Mouse (Mus musculus): Measurements from ENCODE around the gene Anapc15-ps. TPM values are rescaled to one million over a fixed set of nuclear protein-coding genes. Genes with fewer than 3 reads are reported as not detected.

The Anapc15-ps gene
- polyA plus RNA-seq, 1 experiment: not detected

DNA sequence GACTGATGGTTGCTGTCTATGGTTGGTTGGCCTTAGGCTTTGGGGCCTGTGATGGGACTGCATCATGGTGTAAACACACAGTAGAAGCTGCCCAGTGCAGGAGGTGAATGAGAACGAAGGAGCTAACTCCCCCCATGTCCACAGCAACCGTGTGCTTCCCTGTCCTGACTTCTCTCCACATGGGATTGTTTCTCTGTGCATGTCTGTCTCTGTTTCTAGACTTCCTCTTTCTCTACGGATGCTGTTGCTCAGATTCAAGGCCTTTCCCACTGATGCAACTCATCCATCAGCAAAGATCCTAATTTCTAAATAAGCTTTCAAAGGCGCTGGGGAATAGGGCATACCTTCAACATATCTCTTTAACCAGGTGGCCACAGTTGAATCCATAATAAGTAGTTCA, 3.4 kb downstream of the Anapc15-ps start:
- DNase-seq (ENCODE audit: low read depth): no peak

DNA sequence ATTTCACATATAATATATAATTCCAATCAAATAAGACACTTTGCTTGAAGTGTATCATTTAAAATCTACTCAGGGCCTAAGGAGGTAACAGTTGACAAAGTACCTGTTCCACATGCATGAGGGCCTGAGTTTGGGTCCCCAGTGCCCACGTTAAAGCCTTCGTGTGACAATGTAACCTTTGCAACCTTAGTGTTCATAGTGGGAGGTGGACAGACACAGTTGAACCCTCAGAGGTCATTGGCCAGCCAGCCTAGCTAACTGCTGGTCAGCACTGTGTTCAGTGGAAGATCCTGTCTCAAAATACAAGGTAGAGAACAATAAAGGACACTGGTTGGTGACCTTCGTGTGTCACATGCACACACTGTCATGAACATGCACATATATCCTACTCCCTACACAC, 4.2 kb downstream of the Anapc15-ps start:
- DNase-seq (ENCODE audit: low read depth): no peak

GRCm38 (mm10) chr10:95667371-95668030, 5.8 kb downstream of the Anapc15-ps start:
- DNase-seq (ENCODE audit: low read depth): no peak

GRCm38 (mm10) chr10:95666791-95667190, 6.5 kb downstream of the Anapc15-ps start:
- no peak for DNase-seq (ENCODE audit: low read depth)

GRCm38 (mm10) chr10:95665426-95665990, 7.7 kb downstream of the Anapc15-ps start:
- DNase-seq (ENCODE audit: low read depth): no peak

- DNase-seq (ENCODE audit: low read depth): no peak
Measured at GRCm38 (mm10) chr10:95664613-95665012, 8.6 kb downstream of the Anapc15-ps start.

DNA sequence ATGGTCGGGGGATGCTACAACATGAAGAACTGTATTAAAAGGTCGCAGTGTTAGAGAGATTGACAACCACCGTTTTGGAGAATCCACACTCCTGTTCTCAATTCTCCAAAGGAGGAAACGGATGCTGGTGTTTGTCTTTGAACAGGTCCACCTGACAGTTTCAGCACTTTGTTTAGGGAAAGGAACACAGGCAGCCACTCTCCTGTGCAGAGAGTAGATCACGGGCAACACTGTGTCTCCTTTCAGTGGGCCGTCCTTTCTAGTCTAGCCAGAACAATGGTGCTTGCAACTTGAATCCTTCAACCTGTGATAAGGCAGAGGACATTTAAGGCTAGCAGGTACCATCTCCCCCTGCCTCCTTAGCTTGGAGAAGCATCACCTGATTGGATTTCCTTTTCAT, 12.9 kb downstream of the Anapc15-ps start:
- DNase-seq (ENCODE audit: low read depth): no peak

DNA sequence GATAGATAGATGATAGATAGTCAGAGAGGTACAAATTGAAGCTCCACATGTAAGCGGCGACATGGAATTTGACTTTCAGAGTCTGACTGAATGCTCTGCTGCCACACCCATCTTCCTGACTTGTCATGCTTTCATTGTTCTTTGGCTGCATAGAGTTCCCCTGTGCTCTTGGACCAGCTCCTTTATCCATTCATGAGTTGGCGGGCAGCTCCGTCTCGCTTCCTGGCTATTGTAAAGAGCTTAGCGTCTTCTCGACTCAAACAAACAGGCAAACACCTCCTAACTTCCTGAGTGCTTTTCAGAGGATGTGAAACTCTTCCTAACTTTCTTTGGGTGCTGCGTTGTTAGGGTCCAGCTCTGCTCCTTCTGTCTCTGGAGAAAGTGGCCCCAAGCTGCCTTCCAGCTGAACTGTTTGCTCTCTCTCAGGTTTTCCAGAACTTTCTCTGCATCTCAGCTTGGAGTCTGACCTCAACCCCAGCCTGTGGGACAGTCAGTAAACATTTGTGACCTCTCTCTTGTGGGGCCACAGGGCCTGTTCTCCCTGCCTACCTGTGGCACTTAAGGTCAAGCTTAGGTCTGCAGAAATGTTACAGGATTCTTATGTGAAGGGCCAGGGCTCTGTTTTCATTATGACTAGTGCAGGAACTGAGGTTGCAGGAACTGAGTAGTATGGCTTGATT, 13.6 kb downstream of the Anapc15-ps start:
- DNase-seq (ENCODE audit: low read depth): no peak

DNA sequence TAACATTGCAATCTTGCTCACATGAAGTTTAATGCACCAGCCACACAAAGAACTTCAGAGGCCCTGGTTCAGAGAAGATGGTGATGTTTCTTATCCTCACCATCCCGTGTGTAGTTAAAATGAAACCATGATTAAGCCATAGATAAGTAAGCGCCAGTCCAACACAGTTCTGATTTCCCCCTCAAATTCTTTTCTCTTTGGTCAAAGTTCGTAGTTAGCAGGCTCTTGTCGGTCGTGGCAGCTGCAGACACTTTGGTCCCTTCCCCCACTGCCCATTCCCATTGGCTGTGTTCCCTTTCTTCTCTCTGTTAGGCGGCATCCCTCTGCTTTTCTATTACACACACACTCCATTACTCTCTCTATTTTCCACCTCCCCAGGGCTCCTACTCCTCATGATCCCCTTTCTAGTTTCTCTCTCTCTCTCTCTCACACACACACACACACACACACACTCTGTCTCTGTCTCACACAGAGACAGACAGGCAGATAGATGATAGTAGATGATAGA, 14.4 kb downstream of the Anapc15-ps start:
- no peak for DNase-seq (ENCODE audit: low read depth)

GRCm38 (mm10) chr10:95656236-95657225, 16.7 kb downstream of the Anapc15-ps start:
- no peak for DNase-seq (ENCODE audit: low read depth)

GRCm38 (mm10) chr10:95652131-95652530, 21.1 kb downstream of the Anapc15-ps start:
- DNase-seq (ENCODE audit: low read depth): no peak

DNA sequence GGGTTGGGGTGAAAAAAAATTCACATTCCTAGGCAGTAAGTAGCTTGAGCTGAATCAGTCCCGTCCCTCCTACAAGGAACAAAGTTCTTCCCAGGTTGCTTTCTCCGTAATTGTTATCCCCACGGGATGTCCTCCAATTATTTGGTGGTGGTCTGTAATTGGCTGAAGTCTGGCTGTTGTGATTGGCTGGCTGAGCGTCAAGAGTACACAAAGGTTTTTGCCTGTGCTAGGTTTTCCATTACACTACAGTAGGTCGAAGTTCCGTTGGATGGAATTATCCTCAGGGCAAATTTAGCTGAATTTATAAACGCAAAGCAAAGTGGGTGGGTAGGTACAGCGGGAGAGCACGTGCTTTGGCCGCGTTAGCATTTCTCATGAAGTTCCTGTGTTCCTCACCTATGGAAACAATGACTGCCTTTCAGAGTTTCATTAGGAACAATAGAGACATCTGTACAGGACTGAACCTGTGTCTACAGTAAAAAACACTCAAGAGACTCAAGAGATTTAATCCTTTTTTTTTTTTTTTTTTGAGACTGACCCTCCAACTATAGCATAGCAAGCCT, 24.8 kb downstream of the Anapc15-ps start:
- DNase-seq (ENCODE audit: low read depth): no peak

DNA sequence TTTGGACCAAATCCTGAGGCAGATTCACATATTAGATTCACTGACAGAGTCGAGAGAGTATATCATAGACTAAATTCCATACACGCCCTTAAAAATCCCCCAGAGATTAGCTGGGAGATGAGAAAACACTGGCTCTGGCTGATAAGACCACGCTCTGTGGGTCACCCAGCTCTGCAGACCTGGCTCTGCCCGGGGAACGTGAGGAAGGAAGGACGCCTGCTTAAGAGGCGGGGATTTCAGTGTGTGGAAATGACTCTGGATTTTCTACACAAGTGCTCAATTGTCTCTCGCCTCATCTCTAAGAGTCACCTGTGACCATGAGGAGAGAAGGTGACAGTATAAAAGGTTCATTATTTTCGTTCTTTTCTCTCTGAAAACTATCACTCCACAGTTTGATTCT, 26.1 kb downstream of the Anapc15-ps start:
- no peak for DNase-seq (ENCODE audit: low read depth)

DNA sequence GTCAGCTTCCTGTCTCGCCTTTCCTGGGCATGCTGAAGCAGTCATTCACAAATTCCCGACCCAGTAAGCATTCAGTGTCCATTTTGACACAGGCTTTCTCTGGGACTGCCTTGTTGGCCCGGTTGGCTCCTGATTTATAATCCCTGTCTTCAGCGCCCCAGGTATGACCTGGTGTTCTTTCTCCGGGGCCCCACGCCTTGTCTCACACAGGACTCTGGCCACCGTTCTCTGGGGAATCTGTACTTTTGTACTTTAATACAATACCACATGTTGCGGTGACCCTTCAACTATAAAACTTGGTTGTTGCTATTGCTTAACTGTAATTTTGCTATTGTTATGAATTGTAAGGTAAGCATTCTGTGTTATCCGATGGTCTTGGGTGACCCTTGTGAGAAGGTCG, 26.7 kb downstream of the Anapc15-ps start:
- no peak for DNase-seq (ENCODE audit: low read depth)

GRCm38 (mm10) chr10:95643696-95644360, 29.4 kb downstream of the Anapc15-ps start:
- DNase-seq (ENCODE audit: low read depth): peak; percentile 66

GRCm38 (mm10) chr10:95643042-95643441, 30.2 kb downstream of the Anapc15-ps start:
- DNase-seq (ENCODE audit: low read depth): no peak

DNA sequence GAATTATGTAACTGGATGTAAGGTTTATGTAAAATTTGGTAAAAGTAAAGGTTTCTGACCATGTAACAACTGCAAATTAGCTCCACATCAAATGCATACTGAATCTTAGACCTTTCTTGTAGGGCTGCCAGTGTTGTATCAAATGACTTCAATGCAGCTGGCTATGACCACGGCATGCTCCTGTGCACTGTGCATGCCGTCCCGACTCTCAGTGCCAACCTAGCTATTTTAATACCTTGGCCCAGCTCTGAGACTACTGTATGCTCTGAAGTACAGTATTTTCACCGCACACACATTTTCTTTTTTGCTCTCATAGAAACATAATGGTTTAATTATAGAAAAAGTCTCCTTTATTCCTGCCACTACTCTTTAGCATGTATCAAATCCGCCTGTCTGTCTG, 31.9 kb downstream of the Anapc15-ps start:
- DNase-seq (ENCODE audit: low read depth): no peak

- DNase-seq (ENCODE audit: low read depth): no peak
Measured at GRCm38 (mm10) chr10:95639429-95639828, 33.8 kb downstream of the Anapc15-ps start.

DNA sequence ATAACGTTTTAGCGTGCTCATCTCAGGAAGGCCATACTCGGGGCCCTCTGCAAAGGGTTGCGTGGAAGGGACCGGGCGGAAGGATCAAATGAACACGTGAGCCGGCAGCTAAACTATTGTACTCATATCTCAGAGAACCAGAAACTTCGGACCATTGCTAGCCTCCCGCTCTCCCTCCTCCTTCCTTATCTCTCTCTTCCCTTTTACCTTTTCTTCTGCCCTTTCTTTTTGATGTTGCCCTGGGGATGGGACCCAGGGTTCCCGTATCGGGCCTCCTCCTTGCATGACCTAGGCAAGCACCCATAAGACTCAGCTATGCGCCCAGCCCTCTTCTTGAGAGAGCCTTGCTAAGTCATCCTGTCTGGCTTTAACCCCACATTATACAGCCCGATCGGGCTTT, 38.5 kb downstream of the Anapc15-ps start:
- no peak for DNase-seq (ENCODE audit: low read depth)

GRCm38 (mm10) chr10:95634261-95634660, 39.0 kb downstream of the Anapc15-ps start:
- no peak for DNase-seq (ENCODE audit: low read depth)

- DNase-seq (ENCODE audit: low read depth): no peak
Measured at GRCm38 (mm10) chr10:95631568-95631967, 41.7 kb downstream of the Anapc15-ps start.

Measured in gonadal fat pad, adult 2 months (tissue).